Mouse (Mus musculus): Measurements from ENCODE around the gene Morn3. TPM values are rescaled to one million over a fixed set of nuclear protein-coding genes. Genes with fewer than 3 reads are reported as not detected.

Gene Morn3
- total and polyA plus RNA-seq, 2 experiments from 2014 or later: 1.1 TPM; not detected in 1

- Histone ChIP-seq H3K27me3 (ENCODE audit: insufficient read depth, low read length) (no peaks in the 10 kb centered on the region), H3K27ac (ENCODE audit: low read depth, low read length) (no peak overlapping the region), H3K9me3 (ENCODE audit: low read length) (no peaks in the 10 kb centered on the region), H3K9ac (replicated peaks; ENCODE audit: low read length, poor library complexity, severe bottlenecking) (no peak overlapping the region), H3K36me3 (ENCODE audit: insufficient read depth, low read length) (0 out of 2 replicates have a peak, but pooled peaks cover 5% of the 10 kb centered on the region), H3K4me2 (ENCODE audit: low read depth, low read length, poor library complexity, severe bottlenecking) (no peak overlapping the region), H3K4me3 (ENCODE audit: low read depth, low read length) (no peak overlapping the region), H3K4me1 (ENCODE audit: insufficient read depth, low read length) (no peaks in the 10 kb centered on the region; the same call in 1 of the 2 replicates)
- DNase-seq (ENCODE audit: low spot score) (no peak), ATAC-seq (ENCODE audit: low FRiP score) (no peak)
- no peak for TF ChIP-seq CTCF (IDR thresholded peaks at IDR 0.05)
- 85% methylated on average over 9 of the region's 9 CpGs for WGBS
Measured at GRCm38 (mm10) chr5:123024965-123025573, 21.7 kb downstream of the Morn3 start.

DNA sequence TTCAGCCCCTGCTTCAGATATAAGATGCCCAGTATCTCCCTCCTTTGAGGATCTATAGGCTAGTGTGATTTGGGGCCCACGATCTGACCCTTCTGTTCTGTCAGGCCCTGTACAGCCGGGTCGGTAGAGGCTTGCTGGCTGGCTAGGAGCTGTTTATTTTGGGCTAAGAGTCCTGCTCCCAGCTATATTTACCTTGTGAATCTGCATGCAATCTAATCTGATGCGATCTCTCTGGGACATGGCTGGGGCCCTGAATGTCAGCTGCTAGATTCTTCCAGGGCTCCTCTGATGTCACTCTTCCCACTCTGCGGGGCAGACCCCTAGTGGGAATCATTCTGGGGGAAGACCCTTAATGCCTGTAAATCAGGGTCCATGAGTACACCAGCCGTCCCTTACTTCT is 22.5 kb downstream of the Morn3 start:
- Histone ChIP-seq H3K27ac (ENCODE audit: low read depth, low read length) (no peak overlapping the region), H3K36me3 (ENCODE audit: insufficient read depth, low read length) (0 out of 2 replicates have a peak, but pooled peaks cover 4% of the 10 kb centered on the region), H3K9ac (replicated peaks; ENCODE audit: low read length, poor library complexity, severe bottlenecking) (no peak overlapping the region), H3K9me3 (ENCODE audit: low read length) (no peaks in the 10 kb centered on the region), H3K27me3 (ENCODE audit: insufficient read depth, low read length) (no peaks in the 10 kb centered on the region), H3K4me3 (ENCODE audit: low read depth, low read length) (no peak overlapping the region), H3K4me1 (ENCODE audit: insufficient read depth, low read length) (no peaks in the 10 kb centered on the region; the same call in 1 of the 2 replicates), H3K4me2 (ENCODE audit: low read depth, low read length, poor library complexity, severe bottlenecking) (no peak overlapping the region)
- DNase-seq (ENCODE audit: low spot score) (no peak), ATAC-seq (ENCODE audit: low FRiP score) (no peak)
- no peak for TF ChIP-seq CTCF (IDR thresholded peaks at IDR 0.05)
- WGBS: 94% methylated on average over 6 of the region's 6 CpGs

- ATAC-seq (ENCODE audit: low FRiP score) (no peak), DNase-seq (ENCODE audit: low spot score) (no peak)
- Histone ChIP-seq H3K27ac (ENCODE audit: low read depth, low read length) (no peak overlapping the region), H3K36me3 (ENCODE audit: insufficient read depth, low read length) (no peaks in the 10 kb centered on the region), H3K9ac (replicated peaks; ENCODE audit: low read length, poor library complexity, severe bottlenecking) (no peak overlapping the region), H3K4me1 (ENCODE audit: insufficient read depth, low read length) (peaks cover 6% of the 10 kb centered on the region; the same call in 1 of the 2 replicates), H3K4me3 (ENCODE audit: low read depth, low read length) (no peak overlapping the region), H3K27me3 (ENCODE audit: insufficient read depth, low read length) (no peaks in the 10 kb centered on the region), H3K4me2 (ENCODE audit: low read depth, low read length, poor library complexity, severe bottlenecking) (no peak overlapping the region), H3K9me3 (ENCODE audit: low read length) (no peaks in the 10 kb centered on the region)
- no peak for TF ChIP-seq CTCF (IDR thresholded peaks at IDR 0.05)
- 88% methylated on average over 6 of the region's 6 CpGs for WGBS
Measured at GRCm38 (mm10) chr5:123023049-123023448, 23.8 kb downstream of the Morn3 start.

GRCm38 (mm10) chr5:123021438-123021837 is 25.4 kb downstream of the Morn3 start:
- no peak for DNase-seq (ENCODE audit: low spot score)
- Histone ChIP-seq H3K27me3 (ENCODE audit: insufficient read depth, low read length) (no peaks in the 10 kb centered on the region), H3K4me2 (ENCODE audit: low read depth, low read length, poor library complexity, severe bottlenecking) (no peak overlapping the region), H3K27ac (ENCODE audit: low read depth, low read length) (no peak overlapping the region), H3K4me1 (ENCODE audit: insufficient read depth, low read length) (peaks cover 6% of the 10 kb centered on the region; the same call in 1 of the 2 replicates), H3K9ac (replicated peaks; ENCODE audit: low read length, poor library complexity, severe bottlenecking) (no peak overlapping the region), H3K9me3 (ENCODE audit: low read length) (no peaks in the 10 kb centered on the region), H3K4me3 (ENCODE audit: low read depth, low read length) (no peak overlapping the region), H3K36me3 (ENCODE audit: insufficient read depth, low read length) (no peaks in the 10 kb centered on the region)
- WGBS: 92% methylated on average over 7 of the region's 7 CpGs
- ATAC-seq (ENCODE audit: low FRiP score): no peak
- TF ChIP-seq CTCF (IDR thresholded peaks at IDR 0.05): no peak

- 91% methylated on average over 5 of the region's 5 CpGs for WGBS
- no peak overlapping the region for H3K4me2 ChIP-seq (ENCODE audit: low read depth, low read length, poor library complexity, severe bottlenecking)
- no peak for DNase-seq (ENCODE audit: low spot score)
- no peaks in the 10 kb centered on the region for H3K9me3 ChIP-seq (ENCODE audit: low read length)
- ATAC-seq (ENCODE audit: low FRiP score): no peak
- H3K36me3 ChIP-seq (ENCODE audit: insufficient read depth, low read length): no peaks in the 10 kb centered on the region
- H3K4me1 ChIP-seq (ENCODE audit: insufficient read depth, low read length): 0 out of 2 replicates have a peak, but pooled peaks cover 8% of the 10 kb centered on the region
- no peak overlapping the region for H3K4me3 ChIP-seq (ENCODE audit: low read depth, low read length)
- TF ChIP-seq CTCF (IDR thresholded peaks at IDR 0.05): no peak
- H3K9ac ChIP-seq (replicated peaks; ENCODE audit: low read length, poor library complexity, severe bottlenecking): no peak overlapping the region
- H3K27ac ChIP-seq (ENCODE audit: low read depth, low read length): no peak overlapping the region
- H3K27me3 ChIP-seq (ENCODE audit: insufficient read depth, low read length): no peaks in the 10 kb centered on the region
Measured at GRCm38 (mm10) chr5:123020426-123020825, 26.4 kb downstream of the Morn3 start.

GRCm38 (mm10) chr5:123019336-123020016 is 27.3 kb downstream of the Morn3 start:
- Histone ChIP-seq H3K27ac (ENCODE audit: low read depth, low read length) (peak overlapping the region; percentile 59; the same call in 1 of the 2 replicates), H3K9me3 (ENCODE audit: low read length) (no peaks in the 10 kb centered on the region), H3K4me1 (ENCODE audit: insufficient read depth, low read length) (0 out of 2 replicates have a peak, but pooled peaks cover 8% of the 10 kb centered on the region), H3K9ac (replicated peaks; ENCODE audit: low read length, poor library complexity, severe bottlenecking) (no peak overlapping the region), H3K27me3 (ENCODE audit: insufficient read depth, low read length) (no peaks in the 10 kb centered on the region), H3K4me3 (ENCODE audit: low read depth, low read length) (no peak overlapping the region), H3K36me3 (ENCODE audit: insufficient read depth, low read length) (no peaks in the 10 kb centered on the region), H3K4me2 (ENCODE audit: low read depth, low read length, poor library complexity, severe bottlenecking) (peak overlapping the region; percentile 18; the same call in 1 of the 2 replicates)
- DNase-seq (ENCODE audit: low spot score) (peak; percentile 83), ATAC-seq (ENCODE audit: low FRiP score) (peak; percentile 21; the same call in 1 of the 2 replicates)
- TF ChIP-seq CTCF (IDR thresholded peaks at IDR 0.05): no peak
- 30% methylated on average over 10 of the region's 10 CpGs for WGBS

All from midbrain, postnatal 0 days (tissue).